Mouse (Mus musculus): ENCODE measurements around the gene Gm47995.

- TF ChIP-seq POLR2A (IDR thresholded peaks at IDR 0.05; ENCODE audit: borderline replicate concordance, insufficient read depth, low read length): no peak
- TF ChIP-seq CTCF (IDR thresholded peaks at IDR 0.05; ENCODE audit: borderline replicate concordance, insufficient read depth, low read depth, low read length): no peak
Measured at GRCm38 (mm10) chr1:151157963-151158856, 40.0 kb upstream of the Gm47995 start.

All from cerebellum, adult 2 months (tissue).